Mouse (Mus musculus): ENCODE measurements around the gene Mrpl39. TPM values are rescaled to one million over a fixed set of nuclear protein-coding genes. Genes with fewer than 3 reads are reported as not detected.

Mrpl39 gene
- polyA plus RNA-seq (2015; fragmentation: Nextera tagmentation; extraction: Ambion mirVana): 50.7 and 54.1 TPM in 2 replicates

DNA sequence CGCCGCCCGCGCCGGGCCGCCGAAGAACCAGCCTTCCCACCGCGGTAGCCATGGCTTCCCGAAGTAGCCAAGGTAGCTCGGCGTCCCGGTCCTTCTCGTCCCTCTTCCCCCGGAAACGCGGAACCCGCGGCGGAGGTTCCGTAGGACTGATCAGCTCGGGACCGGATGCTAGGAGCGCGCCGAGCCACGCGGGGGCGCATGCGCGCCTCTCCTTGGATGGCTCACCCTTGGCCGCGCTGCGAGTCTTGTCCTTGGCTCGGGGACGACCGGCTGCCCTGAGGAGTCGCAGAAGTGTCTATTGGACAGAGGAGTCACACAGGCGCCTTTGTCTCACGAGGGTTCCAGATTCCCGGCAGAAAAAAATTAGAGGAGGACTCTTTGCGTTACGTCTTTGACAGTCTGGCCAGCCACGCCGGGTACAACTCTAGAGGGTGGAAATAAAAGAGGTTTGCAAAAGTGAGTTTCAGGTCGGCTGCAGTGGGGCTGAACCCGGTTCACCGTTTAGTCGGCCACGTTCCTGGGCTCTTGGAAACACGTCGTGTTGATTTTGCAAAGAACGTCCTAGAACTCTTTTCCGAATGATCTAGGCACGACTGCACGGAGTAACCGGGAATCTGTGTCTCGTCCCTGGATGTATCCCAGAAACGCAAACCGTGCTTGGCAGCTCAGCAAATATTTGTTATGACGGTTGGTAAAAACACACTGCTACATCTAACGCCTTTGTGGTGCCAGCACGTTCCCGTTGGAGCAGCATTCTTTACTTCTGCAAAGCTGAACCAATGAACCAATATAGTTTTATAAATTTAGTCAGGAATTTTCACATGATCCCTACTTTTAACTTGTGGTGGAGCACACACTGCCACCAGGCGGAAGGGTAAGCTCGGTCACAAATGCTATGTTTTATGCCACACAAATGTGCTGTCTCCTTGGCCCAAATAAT, at the start of gene Mrpl39:
Gene Mrpl39, minus strand, starts transcription at position 577 of the 940 bp plus-strand sequence.
- ATAC-seq (ENCODE audit: low FRiP score, low TSS enrichment): peak; percentile 100
- peak within 1 kb of the TSS; percentile 84 for H3K9ac ChIP-seq (replicated peaks; ENCODE audit: low read length)
- H3K36me3 ChIP-seq (ENCODE audit: insufficient read depth, low read length): peaks cover 16% of the 10 kb centered on the region
- WGBS: under 1% methylated on average over 66 of the region's 66 CpGs
- H3K27me3 ChIP-seq (ENCODE audit: insufficient read depth, low read length): no peaks in the 10 kb centered on the region
- H3K9me3 ChIP-seq (ENCODE audit: low read length): no peaks in the 10 kb centered on the region
- H3K27ac ChIP-seq (ENCODE audit: low read length): peak within 1 kb of the TSS; percentile 51; the same call in 1 of the 2 replicates
- H3K4me2 ChIP-seq (replicated peaks; ENCODE audit: low read depth, low read length): peak within 1 kb of the TSS; percentile 73
- peak within 1 kb of the TSS; percentile 90 for H3K4me3 ChIP-seq (ENCODE audit: low read length)
- peaks cover 6% of the 10 kb centered on the region for H3K4me1 ChIP-seq (ENCODE audit: insufficient read depth, low read length)

DNA sequence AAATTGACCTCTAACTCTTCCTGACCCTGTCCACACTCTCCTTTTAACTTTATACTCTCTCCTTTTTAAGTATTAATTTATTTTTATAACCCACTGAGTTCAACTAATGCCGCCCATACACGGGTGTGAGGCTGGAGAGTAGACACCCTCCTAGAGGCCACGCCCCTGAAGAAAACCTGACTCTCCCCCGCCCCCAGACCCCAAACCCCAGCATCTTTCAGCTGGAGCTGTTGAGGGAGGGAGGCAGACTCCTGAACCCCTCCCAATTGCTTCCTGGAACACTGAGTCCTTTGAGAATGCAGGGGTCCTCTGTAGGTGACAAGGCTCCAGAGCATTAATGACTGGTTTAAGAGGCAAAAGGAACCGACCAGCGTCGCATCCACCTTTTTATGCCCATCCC, 49.4 kb upstream of the Mrpl39 start:
- H3K4me3 ChIP-seq (ENCODE audit: low read length): no peak overlapping the region
- no peaks in the 10 kb centered on the region for H3K27me3 ChIP-seq (ENCODE audit: insufficient read depth, low read length)
- no peak overlapping the region for H3K4me2 ChIP-seq (replicated peaks; ENCODE audit: low read depth, low read length)
- 20% methylated on average over 7 of the region's 7 CpGs for WGBS
- ATAC-seq (ENCODE audit: low FRiP score, low TSS enrichment): no peak
- no peaks in the 10 kb centered on the region for H3K9me3 ChIP-seq (ENCODE audit: low read length)
- H3K36me3 ChIP-seq (ENCODE audit: insufficient read depth, low read length): no peaks in the 10 kb centered on the region
- H3K27ac ChIP-seq (ENCODE audit: low read length): no peak overlapping the region
- no peak overlapping the region for H3K9ac ChIP-seq (replicated peaks; ENCODE audit: low read length)
- no peaks in the 10 kb centered on the region for H3K4me1 ChIP-seq (ENCODE audit: insufficient read depth, low read length)

DNA sequence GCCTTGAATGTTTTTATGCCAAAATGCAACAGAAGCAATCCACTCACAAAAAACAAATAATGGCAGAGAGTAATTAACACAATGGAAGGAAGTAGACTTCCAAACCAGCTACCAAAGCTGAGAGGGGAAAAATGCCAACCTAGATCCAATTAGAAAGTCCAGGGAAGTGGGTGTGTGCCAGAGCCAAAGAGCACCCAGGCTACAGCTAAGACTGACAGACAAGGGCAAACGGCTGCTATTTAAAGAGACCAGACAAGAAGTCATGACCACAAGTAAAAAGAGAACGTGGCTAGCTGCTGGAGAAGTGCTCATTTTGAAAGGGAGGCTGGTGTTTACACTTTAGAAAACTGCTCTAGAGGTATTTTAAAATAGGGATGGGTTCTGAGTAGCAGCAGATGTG, 47.7 kb upstream of the Mrpl39 start:
- H3K4me2 ChIP-seq (replicated peaks; ENCODE audit: low read depth, low read length): no peak overlapping the region
- no peaks in the 10 kb centered on the region for H3K4me1 ChIP-seq (ENCODE audit: insufficient read depth, low read length)
- H3K4me3 ChIP-seq (ENCODE audit: low read length): no peak overlapping the region
- no peak overlapping the region for H3K27ac ChIP-seq (ENCODE audit: low read length)
- no peak overlapping the region for H3K9ac ChIP-seq (replicated peaks; ENCODE audit: low read length)
- H3K9me3 ChIP-seq (ENCODE audit: low read length): peaks cover 2% of the 10 kb centered on the region; the same call in 1 of the 2 replicates
- 50% methylated on average over 2 of the region's 2 CpGs for WGBS
- no peaks in the 10 kb centered on the region for H3K27me3 ChIP-seq (ENCODE audit: insufficient read depth, low read length)
- no peak for ATAC-seq (ENCODE audit: low FRiP score, low TSS enrichment)
- no peaks in the 10 kb centered on the region for H3K36me3 ChIP-seq (ENCODE audit: insufficient read depth, low read length)

DNA sequence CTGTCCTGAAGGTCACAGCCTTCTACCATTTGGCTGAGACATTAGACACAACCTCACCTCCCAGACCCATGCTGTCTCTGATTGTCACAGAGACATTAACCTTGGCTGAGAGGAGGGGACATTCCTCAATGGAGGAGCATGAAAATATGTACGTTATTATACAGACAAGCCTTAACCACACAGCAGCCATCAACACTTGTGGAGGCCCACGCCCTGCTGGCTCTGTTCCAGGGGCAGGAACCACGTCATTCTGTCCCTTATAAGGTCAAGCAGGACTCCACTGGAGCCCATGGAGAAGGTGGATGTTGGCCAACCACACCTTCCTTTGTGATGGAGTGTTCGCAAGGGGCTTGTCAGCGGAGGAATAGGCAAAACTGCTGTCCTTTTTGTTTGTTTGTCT, 44.2 kb upstream of the Mrpl39 start:
- Histone ChIP-seq H3K27ac (ENCODE audit: low read length) (no peak overlapping the region), H3K4me3 (ENCODE audit: low read length) (no peak overlapping the region), H3K27me3 (ENCODE audit: insufficient read depth, low read length) (peaks cover 11% of the 10 kb centered on the region), H3K4me1 (ENCODE audit: insufficient read depth, low read length) (no peaks in the 10 kb centered on the region), H3K4me2 (replicated peaks; ENCODE audit: low read depth, low read length) (no peak overlapping the region), H3K9me3 (ENCODE audit: low read length) (peaks cover 2% of the 10 kb centered on the region; the same call in 1 of the 2 replicates), H3K36me3 (ENCODE audit: insufficient read depth, low read length) (no peaks in the 10 kb centered on the region), H3K9ac (replicated peaks; ENCODE audit: low read length) (no peak overlapping the region)
- WGBS: 80% methylated on average over 5 of the region's 5 CpGs
- ATAC-seq (ENCODE audit: low FRiP score, low TSS enrichment): no peak

DNA sequence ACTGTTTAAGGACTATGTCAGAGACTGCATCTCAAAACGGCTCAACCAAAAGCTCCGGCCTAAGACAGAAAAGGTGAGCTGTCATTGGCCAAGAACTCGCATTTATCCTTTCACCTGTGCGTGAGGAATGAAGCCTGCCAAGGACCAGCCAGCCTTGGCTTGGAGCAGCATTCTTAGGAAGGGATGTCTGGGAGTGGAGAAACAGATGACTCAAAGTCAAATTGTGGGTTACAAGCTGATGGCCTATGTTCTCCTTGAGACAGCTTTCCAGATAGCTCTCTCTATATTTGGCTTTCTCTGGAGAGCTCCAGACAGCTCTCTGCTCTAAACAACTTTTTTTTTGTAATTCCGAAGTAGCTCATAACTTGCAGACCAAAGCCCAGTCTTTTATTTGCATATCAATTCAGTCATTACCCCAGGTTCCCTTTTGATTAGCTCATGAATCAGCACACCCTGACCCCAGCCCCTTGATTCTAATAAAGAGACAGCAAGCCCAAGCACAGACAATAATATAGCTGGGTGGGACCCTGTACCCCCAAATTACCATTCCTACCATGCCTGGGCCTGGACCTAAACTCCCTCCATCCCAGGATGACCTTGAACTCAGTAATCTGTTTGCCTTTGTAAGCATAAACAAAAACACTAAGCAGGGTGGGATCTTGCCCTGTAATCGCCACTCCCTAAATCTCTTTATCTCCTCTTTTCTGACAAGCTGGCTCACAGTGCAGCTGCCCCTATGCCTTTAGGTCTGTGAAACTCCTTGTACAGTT, 43.5 kb upstream of the Mrpl39 start:
- WGBS: 84% methylated on average over 6 of the region's 6 CpGs

DNA sequence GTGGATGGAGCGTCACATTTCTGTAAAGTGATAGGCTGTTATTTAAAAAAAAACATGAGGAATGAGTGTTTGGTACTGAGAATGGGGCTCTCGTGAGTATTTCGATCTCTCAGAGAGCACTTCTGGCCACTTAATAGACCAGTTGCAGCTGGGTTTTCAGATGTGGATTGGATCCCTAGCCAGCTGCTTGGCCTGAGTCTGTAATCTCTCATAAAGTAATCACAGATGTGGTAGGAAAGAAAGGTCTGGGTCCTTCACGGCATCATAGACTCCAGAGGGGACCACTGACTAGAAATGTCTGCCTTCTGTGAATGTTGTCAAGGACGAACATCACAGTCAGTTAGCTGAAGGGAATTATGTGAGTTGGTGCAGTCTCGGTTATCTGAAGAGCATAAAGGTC, 42.9 kb upstream of the Mrpl39 start:
- H3K4me1 ChIP-seq (ENCODE audit: insufficient read depth, low read length): peaks cover 3% of the 10 kb centered on the region
- WGBS: 86% methylated on average over 6 of the region's 6 CpGs
- peaks cover 11% of the 10 kb centered on the region for H3K27me3 ChIP-seq (ENCODE audit: insufficient read depth, low read length)
- H3K36me3 ChIP-seq (ENCODE audit: insufficient read depth, low read length): no peaks in the 10 kb centered on the region
- H3K4me2 ChIP-seq (replicated peaks; ENCODE audit: low read depth, low read length): no peak overlapping the region
- no peak overlapping the region for H3K27ac ChIP-seq (ENCODE audit: low read length)
- no peak overlapping the region for H3K4me3 ChIP-seq (ENCODE audit: low read length)
- no peak overlapping the region for H3K9ac ChIP-seq (replicated peaks; ENCODE audit: low read length)
- peaks cover 2% of the 10 kb centered on the region; the same call in 1 of the 2 replicates for H3K9me3 ChIP-seq (ENCODE audit: low read length)
- ATAC-seq (ENCODE audit: low FRiP score, low TSS enrichment): no peak

More for the DNA sequence above, 43.5 kb upstream of the Mrpl39 start:
- H3K36me3 ChIP-seq (ENCODE audit: insufficient read depth, low read length): no peaks in the 10 kb centered on the region
- H3K9me3 ChIP-seq (ENCODE audit: low read length): peaks cover 2% of the 10 kb centered on the region; the same call in 1 of the 2 replicates
- no peak overlapping the region for H3K27ac ChIP-seq (ENCODE audit: low read length)
- no peak for ATAC-seq (ENCODE audit: low FRiP score, low TSS enrichment)
- H3K27me3 ChIP-seq (ENCODE audit: insufficient read depth, low read length): peaks cover 11% of the 10 kb centered on the region
- H3K4me3 ChIP-seq (ENCODE audit: low read length): no peak overlapping the region
- H3K4me2 ChIP-seq (replicated peaks; ENCODE audit: low read depth, low read length): no peak overlapping the region
- no peak overlapping the region for H3K9ac ChIP-seq (replicated peaks; ENCODE audit: low read length)
- H3K4me1 ChIP-seq (ENCODE audit: insufficient read depth, low read length): no peaks in the 10 kb centered on the region

DNA sequence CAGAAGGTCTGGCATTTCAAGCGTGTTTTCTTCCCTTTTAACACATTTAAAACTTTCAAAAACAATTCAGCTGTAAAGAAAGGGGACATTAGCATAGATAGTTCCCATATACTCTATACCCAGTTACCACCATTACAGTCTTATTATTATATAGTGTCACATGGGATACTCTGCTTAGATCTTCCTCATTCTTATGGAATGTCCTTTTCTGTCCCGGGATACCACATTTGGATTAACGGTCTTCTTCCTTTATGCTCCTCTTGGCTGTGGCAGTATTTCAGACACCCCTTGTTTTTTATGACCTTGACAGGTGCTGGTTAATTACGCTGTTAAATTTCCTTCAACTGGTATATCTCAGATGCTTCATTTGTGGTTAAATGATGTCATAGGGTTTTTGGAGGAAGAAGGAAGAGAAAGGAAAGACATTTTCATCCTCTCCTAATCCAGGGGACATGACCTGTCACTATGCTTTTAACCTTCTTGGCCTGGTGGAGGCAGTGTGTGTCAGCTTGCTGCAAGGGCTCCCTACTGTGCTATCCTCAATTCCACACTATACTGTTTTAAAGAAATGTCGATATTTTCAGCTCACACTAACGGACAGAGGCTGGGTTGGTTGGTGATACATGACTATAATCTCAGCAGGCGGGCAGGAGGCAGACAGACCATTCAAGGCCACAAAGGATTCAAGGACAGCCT, 40.7 kb upstream of the Mrpl39 start:
- no peak overlapping the region for H3K4me3 ChIP-seq (ENCODE audit: low read length)
- no peak overlapping the region for H3K4me2 ChIP-seq (replicated peaks; ENCODE audit: low read depth, low read length)
- ATAC-seq (ENCODE audit: low FRiP score, low TSS enrichment): no peak
- 52% methylated on average over 7 of the region's 7 CpGs for WGBS
- H3K9me3 ChIP-seq (ENCODE audit: low read length): peaks cover 2% of the 10 kb centered on the region; the same call in 1 of the 2 replicates
- H3K36me3 ChIP-seq (ENCODE audit: insufficient read depth, low read length): no peaks in the 10 kb centered on the region
- H3K4me1 ChIP-seq (ENCODE audit: insufficient read depth, low read length): peaks cover 9% of the 10 kb centered on the region
- H3K27me3 ChIP-seq (ENCODE audit: insufficient read depth, low read length): peaks cover 11% of the 10 kb centered on the region
- no peak overlapping the region for H3K9ac ChIP-seq (replicated peaks; ENCODE audit: low read length)
- H3K27ac ChIP-seq (ENCODE audit: low read length): no peak overlapping the region

DNA sequence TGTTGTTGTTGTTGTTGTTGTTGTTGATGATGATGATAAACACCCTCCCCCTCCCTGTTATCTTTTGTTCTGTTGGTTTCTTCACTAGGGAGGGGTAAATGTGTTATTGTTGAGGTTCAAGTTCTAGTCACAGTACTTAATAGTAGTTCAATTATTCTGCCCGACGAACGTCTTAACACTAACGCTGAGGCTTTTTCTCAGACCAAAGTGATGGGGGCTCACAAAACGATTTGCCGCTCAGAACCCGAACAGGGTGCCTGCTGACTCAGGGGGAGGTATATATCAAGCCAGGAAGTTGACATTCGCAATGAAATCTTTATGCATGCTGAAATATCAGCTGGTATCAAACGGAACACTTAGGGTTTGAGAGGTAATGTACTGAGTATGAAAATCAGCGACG, 39.8 kb upstream of the Mrpl39 start:
- no peaks in the 10 kb centered on the region for H3K36me3 ChIP-seq (ENCODE audit: insufficient read depth, low read length)
- peaks cover 2% of the 10 kb centered on the region; the same call in 1 of the 2 replicates for H3K9me3 ChIP-seq (ENCODE audit: low read length)
- peaks cover 11% of the 10 kb centered on the region for H3K27me3 ChIP-seq (ENCODE audit: insufficient read depth, low read length)
- peak overlapping the region; percentile 88 for H3K4me2 ChIP-seq (replicated peaks; ENCODE audit: low read depth, low read length)
- H3K9ac ChIP-seq (replicated peaks; ENCODE audit: low read length): no peak overlapping the region
- H3K4me1 ChIP-seq (ENCODE audit: insufficient read depth, low read length): peaks cover 9% of the 10 kb centered on the region
- no peak for ATAC-seq (ENCODE audit: low FRiP score, low TSS enrichment)
- H3K4me3 ChIP-seq (ENCODE audit: low read length): peak overlapping the region; percentile 61; the same call in 1 of the 2 replicates
- H3K27ac ChIP-seq (ENCODE audit: low read length): no peak overlapping the region
- 38% methylated on average over 11 of the region's 11 CpGs for WGBS

DNA sequence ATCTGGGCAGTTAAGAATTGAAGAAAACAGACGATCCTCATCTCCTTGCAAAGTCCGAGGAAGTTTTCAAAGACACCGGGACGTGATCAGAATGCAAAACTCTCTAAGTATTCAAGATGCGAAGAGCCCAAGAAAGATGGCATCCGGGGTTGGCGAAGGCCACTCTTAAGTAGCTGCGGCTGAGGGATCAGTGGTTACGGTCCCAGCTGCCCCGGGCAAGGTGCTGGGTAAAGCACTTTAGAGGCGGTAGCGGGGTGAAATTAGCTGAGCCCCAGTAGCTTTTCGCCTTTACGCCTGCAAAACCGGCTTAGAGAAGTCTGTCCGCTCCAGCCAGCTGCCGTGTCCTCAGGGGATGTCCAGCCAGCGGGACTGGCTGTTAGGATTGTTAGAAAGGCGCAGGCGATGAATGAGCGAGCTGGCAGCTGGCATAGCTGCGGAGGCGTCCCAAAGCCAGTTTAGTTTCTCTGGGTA, 39.3 kb upstream of the Mrpl39 start:
- no peak for ATAC-seq (ENCODE audit: low FRiP score, low TSS enrichment)
- H3K27ac ChIP-seq (ENCODE audit: low read length): no peak overlapping the region

More for the DNA sequence above, 39.3 kb upstream of the Mrpl39 start:
- under 1% methylated on average over 23 of the region's 23 CpGs for WGBS
- Histone ChIP-seq H3K27me3 (ENCODE audit: insufficient read depth, low read length) (peaks cover 11% of the 10 kb centered on the region), H3K9ac (replicated peaks; ENCODE audit: low read length) (peak overlapping the region; percentile 64), H3K9me3 (ENCODE audit: low read length) (peaks cover 2% of the 10 kb centered on the region; the same call in 1 of the 2 replicates), H3K4me3 (ENCODE audit: low read length) (peak overlapping the region; percentile 61), H3K4me2 (replicated peaks; ENCODE audit: low read depth, low read length) (peak overlapping the region; percentile 88), H3K4me1 (ENCODE audit: insufficient read depth, low read length) (peaks cover 9% of the 10 kb centered on the region), H3K36me3 (ENCODE audit: insufficient read depth, low read length) (no peaks in the 10 kb centered on the region)
